Mouse (Mus musculus): ENCODE data around the gene Tomm34. TPM values are rescaled to one million over a fixed set of nuclear protein-coding genes. Genes with fewer than 3 reads are reported as not detected.

Tomm34 gene
- polyA plus RNA-seq, 1 experiment from 2014 or later, result 42.3 TPM

- ATAC-seq (replicated peaks; ENCODE audit: low FRiP score, low read depth) (no peak), DNase-seq (ENCODE audit: low spot score) (no peak)
- TF ChIP-seq CTCF (IDR thresholded peaks at IDR 0.05; ENCODE audit: low read depth), result no peak
- no peak overlapping the region for H3K4me2 ChIP-seq (ENCODE audit: low read length)
- H3K9ac ChIP-seq (ENCODE audit: low read depth, low read length), result no peak overlapping the region
- 82% methylated on average over 16 of the region's 16 CpGs for WGBS
- no peak overlapping the region for H3K27ac ChIP-seq
- H3K4me1 ChIP-seq (replicated peaks; ENCODE audit: insufficient read depth, low read length), result no peaks in the 10 kb centered on the region
- H3K27me3 ChIP-seq (ENCODE audit: insufficient read depth, low read length), result no peaks in the 10 kb centered on the region
- no peak overlapping the region for H3K4me3 ChIP-seq (replicated peaks; ENCODE audit: low read depth, low read length)
- H3K9me3 ChIP-seq (replicated peaks; ENCODE audit: low read length), result no peaks in the 10 kb centered on the region
- H3K36me3 ChIP-seq (ENCODE audit: insufficient read depth, low read length), result 0 out of 2 replicates have a peak, but pooled peaks cover 8% of the 10 kb centered on the region
These were observed 36.3 kb upstream of the Tomm34 start for GRCm38 (mm10) chr2:164107125-164107874.

- no peaks in the 10 kb centered on the region for H3K4me1 ChIP-seq (replicated peaks; ENCODE audit: insufficient read depth, low read length)
- no peak overlapping the region for H3K9ac ChIP-seq (ENCODE audit: low read depth, low read length)
- no peak overlapping the region for H3K4me3 ChIP-seq (replicated peaks; ENCODE audit: low read depth, low read length)
- no peaks in the 10 kb centered on the region for H3K9me3 ChIP-seq (replicated peaks; ENCODE audit: low read length)
- H3K4me2 ChIP-seq (ENCODE audit: low read length), result no peak overlapping the region
- TF ChIP-seq CTCF (IDR thresholded peaks at IDR 0.05; ENCODE audit: low read depth), result no peak
- ATAC-seq (replicated peaks; ENCODE audit: low FRiP score, low read depth) (no peak), DNase-seq (ENCODE audit: low spot score) (no peak)
- WGBS, result 90% methylated on average over 14 of the region's 14 CpGs
- H3K27ac ChIP-seq, result no peak overlapping the region
- H3K36me3 ChIP-seq (ENCODE audit: insufficient read depth, low read length), result 0 out of 2 replicates have a peak, but pooled peaks cover 8% of the 10 kb centered on the region
- H3K27me3 ChIP-seq (ENCODE audit: insufficient read depth, low read length), result no peaks in the 10 kb centered on the region
These were observed 35.5 kb upstream of the Tomm34 start for GRCm38 (mm10) chr2:164106287-164107035.

GRCm38 (mm10) chr2:164103501-164103900, 32.5 kb upstream of the Tomm34 start:
- peak; percentile 89 for TF ChIP-seq CTCF (IDR thresholded peaks at IDR 0.05; ENCODE audit: low read depth)
- Histone ChIP-seq H3K27me3 (ENCODE audit: insufficient read depth, low read length) (no peaks in the 10 kb centered on the region), H3K27ac (no peak overlapping the region), H3K4me2 (ENCODE audit: low read length) (no peak overlapping the region), H3K9me3 (replicated peaks; ENCODE audit: low read length) (no peaks in the 10 kb centered on the region), H3K36me3 (ENCODE audit: insufficient read depth, low read length) (peaks cover 31% of the 10 kb centered on the region), H3K4me3 (replicated peaks; ENCODE audit: low read depth, low read length) (no peak overlapping the region), H3K4me1 (replicated peaks; ENCODE audit: insufficient read depth, low read length) (no peaks in the 10 kb centered on the region), H3K9ac (ENCODE audit: low read depth, low read length) (no peak overlapping the region)
- ATAC-seq (replicated peaks; ENCODE audit: low FRiP score, low read depth) (no peak), DNase-seq (ENCODE audit: low spot score) (peak; percentile 79)
- WGBS, result 25% methylated on average over 4 of the region's 4 CpGs

GRCm38 (mm10) chr2:164102366-164102765, 31.4 kb upstream of the Tomm34 start:
- DNase-seq (ENCODE audit: low spot score) (no peak), ATAC-seq (replicated peaks; ENCODE audit: low FRiP score, low read depth) (no peak)
- no peak for TF ChIP-seq CTCF (IDR thresholded peaks at IDR 0.05; ENCODE audit: low read depth)
- WGBS, result 92% methylated on average over 3 of the region's 3 CpGs
- Histone ChIP-seq H3K4me1 (replicated peaks; ENCODE audit: insufficient read depth, low read length) (no peaks in the 10 kb centered on the region), H3K36me3 (ENCODE audit: insufficient read depth, low read length) (peaks cover 34% of the 10 kb centered on the region), H3K4me2 (ENCODE audit: low read length) (no peak overlapping the region), H3K27ac (no peak overlapping the region), H3K9me3 (replicated peaks; ENCODE audit: low read length) (no peaks in the 10 kb centered on the region), H3K27me3 (ENCODE audit: insufficient read depth, low read length) (no peaks in the 10 kb centered on the region), H3K4me3 (replicated peaks; ENCODE audit: low read depth, low read length) (no peak overlapping the region), H3K9ac (ENCODE audit: low read depth, low read length) (no peak overlapping the region)

GRCm38 (mm10) chr2:164101936-164102335, 31.0 kb upstream of the Tomm34 start:
- TF ChIP-seq CTCF (IDR thresholded peaks at IDR 0.05; ENCODE audit: low read depth), result no peak
- no peaks in the 10 kb centered on the region for H3K9me3 ChIP-seq (replicated peaks; ENCODE audit: low read length)
- ATAC-seq (replicated peaks; ENCODE audit: low FRiP score, low read depth) (no peak), DNase-seq (ENCODE audit: low spot score) (no peak)
- 63% methylated on average over 1 of the region's 1 CpGs for WGBS
- no peaks in the 10 kb centered on the region for H3K4me1 ChIP-seq (replicated peaks; ENCODE audit: insufficient read depth, low read length)
- H3K27ac ChIP-seq, result no peak overlapping the region
- peaks cover 34% of the 10 kb centered on the region for H3K36me3 ChIP-seq (ENCODE audit: insufficient read depth, low read length)
- H3K4me2 ChIP-seq (ENCODE audit: low read length), result no peak overlapping the region
- H3K9ac ChIP-seq (ENCODE audit: low read depth, low read length), result no peak overlapping the region
- no peak overlapping the region for H3K4me3 ChIP-seq (replicated peaks; ENCODE audit: low read depth, low read length)
- H3K27me3 ChIP-seq (ENCODE audit: insufficient read depth, low read length), result no peaks in the 10 kb centered on the region

- Histone ChIP-seq H3K36me3 (ENCODE audit: insufficient read depth, low read length) (peaks cover 33% of the 10 kb centered on the region), H3K9me3 (replicated peaks; ENCODE audit: low read length) (no peaks in the 10 kb centered on the region), H3K4me1 (replicated peaks; ENCODE audit: insufficient read depth, low read length) (no peaks in the 10 kb centered on the region), H3K4me3 (replicated peaks; ENCODE audit: low read depth, low read length) (no peak overlapping the region), H3K9ac (ENCODE audit: low read depth, low read length) (no peak overlapping the region), H3K27me3 (ENCODE audit: insufficient read depth, low read length) (no peaks in the 10 kb centered on the region), H3K27ac (no peak overlapping the region), H3K4me2 (ENCODE audit: low read length) (no peak overlapping the region)
- DNase-seq (ENCODE audit: low spot score), result no peak
- no peak for TF ChIP-seq CTCF (IDR thresholded peaks at IDR 0.05; ENCODE audit: low read depth)
- 92% methylated on average over 11 of the region's 11 CpGs for WGBS
- ATAC-seq (replicated peaks; ENCODE audit: low FRiP score, low read depth), result no peak
These were observed 27.8 kb upstream of the Tomm34 start for GRCm38 (mm10) chr2:164098603-164099250.
